Mouse (Mus musculus) frontal cortex, postnatal 10 days (tissue): ENCODE data around the gene Copb2.

ENCODE experiments used
- DNase-seq, 2 experiments: peaks; one replicate each; pipeline ENCODE4 v3.0.0; 2022; ENCODE audit warnings: low spot score in 2 of 2, mixed read lengths in 1 of 2

Gene Copb2

DNA sequence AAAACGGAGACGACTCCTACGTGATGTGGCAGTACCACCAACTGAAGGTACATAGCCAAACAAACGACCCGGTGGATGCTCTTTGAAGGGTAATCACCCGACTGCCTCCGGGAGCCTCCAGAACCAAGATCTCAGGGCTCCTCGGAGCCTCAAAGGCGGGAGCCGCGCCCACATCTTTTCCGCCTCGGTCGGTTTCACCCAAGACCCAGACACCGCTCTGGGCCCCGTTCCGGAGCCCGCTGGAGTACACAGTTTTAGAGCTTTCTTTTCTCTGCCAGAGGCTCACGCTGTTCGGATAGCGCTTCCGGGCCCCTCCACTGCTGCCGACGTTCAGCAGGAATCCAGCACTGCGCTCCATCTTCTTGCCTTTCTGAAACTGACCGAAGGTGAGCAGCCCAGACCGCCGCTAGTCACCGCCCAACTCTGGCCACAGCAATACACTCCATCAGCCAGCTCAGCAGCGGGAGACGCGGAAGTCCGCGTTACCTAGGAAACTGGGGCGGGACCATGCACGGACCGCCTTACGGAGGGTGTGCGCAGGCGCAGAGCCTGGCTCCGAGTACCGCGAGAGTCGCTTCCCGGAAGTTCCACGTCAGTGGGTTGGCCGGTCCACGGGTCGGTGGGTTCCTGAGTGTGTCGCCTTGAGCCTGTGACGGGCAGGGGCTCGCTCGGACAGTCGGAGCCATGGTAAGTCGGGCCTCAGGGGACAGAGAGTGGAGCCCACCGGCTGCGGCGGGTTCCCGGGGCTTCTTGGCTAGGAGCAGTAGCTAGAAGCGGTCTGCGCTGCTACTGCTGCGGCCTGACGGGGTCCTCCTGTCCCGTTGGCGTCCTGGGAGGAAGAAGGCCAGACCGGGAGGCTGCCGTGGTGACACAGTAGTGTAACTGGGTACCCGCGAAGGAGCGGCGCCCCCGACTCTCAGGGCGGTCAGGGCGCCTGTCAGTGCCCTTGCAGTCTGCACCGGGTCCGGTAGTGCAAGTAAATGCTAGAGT, at the start of gene Copb2:
Copb2 (plus strand) TSS at position 585 of the 990 bp plus-strand sequence.
- peak; percentile 97 to 99 for DNase-seq

GRCm38 (mm10) chr9:98523872-98524271, 39.6 kb upstream of the Copb2 start:
- no peak for DNase-seq

DNA sequence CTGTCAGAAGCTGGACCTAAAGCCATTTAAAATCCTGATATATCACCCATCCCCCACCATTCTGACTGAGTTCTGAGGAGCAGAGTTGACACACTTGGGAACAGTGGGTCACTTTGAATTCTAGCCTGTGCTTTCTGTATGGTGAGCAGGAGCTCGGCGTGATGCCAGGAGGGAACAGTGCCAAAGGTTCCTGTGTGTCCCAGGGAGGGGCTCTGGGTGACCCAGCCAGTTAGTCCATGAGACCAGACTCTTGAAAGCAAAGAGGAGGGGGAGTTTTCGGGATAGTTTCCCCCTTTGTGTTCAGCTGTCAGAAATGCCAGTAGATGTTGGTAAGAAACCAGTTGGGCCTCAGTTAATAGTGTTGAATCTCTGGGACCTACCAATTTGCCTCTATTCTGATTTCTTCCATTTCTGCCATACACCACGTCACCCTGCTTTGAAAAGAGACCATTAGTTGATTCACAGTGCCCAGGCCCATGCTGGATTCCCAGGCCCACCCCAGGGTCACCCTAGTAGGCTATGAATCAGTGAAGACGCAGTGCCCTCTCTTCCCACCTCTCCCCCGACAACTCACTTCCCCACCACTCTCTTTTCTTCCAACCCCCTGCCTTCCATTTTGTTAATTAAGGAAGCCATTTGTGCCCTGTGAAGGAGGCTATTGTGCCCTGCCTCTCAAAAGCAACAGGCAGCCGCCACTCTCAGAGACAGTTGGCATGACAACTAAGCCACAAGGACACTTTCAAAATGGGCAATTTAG, 38.6 kb upstream of the Copb2 start:
- peak; percentile 27 to 40 for DNase-seq

DNA sequence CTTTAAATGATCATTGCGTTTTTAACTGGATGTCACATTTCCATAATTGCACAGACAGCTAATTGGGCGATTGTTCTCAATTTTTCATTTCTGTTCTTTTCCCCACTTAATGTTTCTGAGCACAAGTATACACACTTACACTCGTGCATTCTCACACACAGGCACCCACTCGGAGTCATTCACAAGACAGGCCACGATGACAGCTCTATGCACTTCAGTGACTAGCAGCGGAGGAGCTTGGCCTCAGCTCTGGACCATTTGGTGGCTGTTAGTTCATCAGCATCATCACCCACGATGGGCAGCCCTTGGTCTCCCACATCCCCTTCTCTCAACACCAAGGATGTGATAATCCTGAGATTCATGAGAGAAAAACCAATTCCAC, 38.0 kb upstream of the Copb2 start:
- DNase-seq = no peak

DNA sequence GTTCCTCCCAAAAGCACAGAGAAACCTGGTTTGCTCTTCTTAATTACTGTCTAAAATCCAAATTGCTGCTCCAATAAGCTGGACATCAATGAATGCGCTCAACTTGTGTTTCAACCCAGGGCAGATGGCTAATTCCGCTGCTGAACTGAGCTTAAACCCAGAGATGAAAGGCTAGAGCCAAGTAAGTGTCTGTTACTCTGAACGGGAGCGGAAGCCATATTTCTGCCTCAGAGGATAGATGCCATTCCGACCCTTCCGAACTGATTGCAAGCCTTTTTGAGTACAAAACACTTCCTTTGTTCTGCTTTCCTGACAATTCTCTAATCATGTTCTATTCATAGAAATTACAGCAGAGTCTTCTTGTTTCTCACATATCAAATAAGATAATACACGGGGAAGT, 36.3 kb upstream of the Copb2 start:
- DNase-seq = no peak

- DNase-seq = no peak
These were observed 33.7 kb upstream of the Copb2 start for GRCm38 (mm10) chr9:98529776-98530175.

DNA sequence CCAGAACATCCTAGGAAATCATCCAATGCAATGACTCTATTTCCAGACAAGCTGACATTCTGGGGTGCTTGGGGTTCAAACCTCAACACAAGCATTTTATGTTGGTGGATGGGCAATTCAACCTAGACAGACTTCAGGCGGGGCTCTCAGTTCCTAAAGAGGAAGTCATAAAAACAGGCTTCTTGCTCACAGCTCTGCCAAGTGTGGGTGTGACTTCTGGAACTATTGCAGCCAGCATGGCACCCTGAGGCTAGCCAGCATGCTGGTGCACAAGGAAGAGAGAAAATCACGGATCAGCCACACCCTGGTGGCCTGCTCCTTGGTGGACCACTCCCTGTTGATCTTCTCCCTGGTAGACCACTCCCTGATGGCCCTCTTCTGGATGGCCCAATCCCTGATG, 32.5 kb upstream of the Copb2 start:
- no peak for DNase-seq

DNA sequence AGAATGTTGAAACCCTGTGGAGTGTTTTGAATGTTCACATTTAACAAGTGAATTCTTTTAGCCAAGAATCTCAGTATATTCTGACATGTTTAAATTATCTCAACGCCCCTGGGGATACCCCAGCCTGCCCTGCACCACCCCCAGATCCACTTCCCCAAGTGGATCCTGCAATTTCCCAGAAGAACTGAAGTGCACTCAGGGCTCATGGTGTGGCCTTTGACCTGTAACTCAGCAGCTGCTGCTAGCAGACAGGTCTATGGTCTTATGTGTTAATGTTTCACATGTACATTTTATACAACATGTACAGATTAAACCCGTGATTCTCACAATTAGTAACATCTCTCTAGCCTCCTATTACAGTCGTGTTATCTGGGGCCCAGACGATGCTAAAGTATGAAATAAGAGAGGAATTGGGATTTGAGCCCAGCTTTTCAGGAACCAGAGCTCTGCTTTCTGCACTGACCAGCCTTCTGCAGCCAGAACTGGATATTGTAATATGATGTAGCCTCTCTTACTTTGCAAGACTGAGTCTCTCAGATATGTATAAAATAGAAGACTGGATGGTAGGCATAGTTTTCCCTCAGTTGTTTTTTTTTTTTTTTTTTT, 28.7 kb upstream of the Copb2 start:
- DNase-seq = no peak

DNA sequence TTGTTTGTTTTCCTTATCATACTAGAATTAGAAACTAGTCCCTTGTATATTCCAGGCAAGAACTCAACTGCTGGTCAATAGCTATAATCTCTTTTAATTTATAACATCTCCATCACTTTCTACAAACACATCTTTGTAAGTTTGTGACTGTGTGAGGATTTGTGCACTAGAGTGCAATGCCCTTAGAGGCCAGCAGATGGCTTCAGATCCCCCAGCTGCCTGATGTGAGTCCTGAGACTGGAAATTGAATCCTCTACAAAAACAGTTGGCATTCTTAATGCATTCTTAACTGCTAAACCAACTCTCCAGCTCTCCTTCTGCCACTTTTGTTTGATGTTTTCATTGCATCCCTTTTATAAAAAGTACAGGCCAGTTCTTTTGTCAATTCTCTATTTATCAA, 27.8 kb upstream of the Copb2 start:
- DNase-seq = no peak

GRCm38 (mm10) chr9:98538017-98538712, 25.4 kb upstream of the Copb2 start:
- no peak for DNase-seq

GRCm38 (mm10) chr9:98538713-98539360, 24.7 kb upstream of the Copb2 start:
- peak; percentile 54 to 71 for DNase-seq

GRCm38 (mm10) chr9:98544042-98544441, 19.5 kb upstream of the Copb2 start:
- no peak for DNase-seq

DNA sequence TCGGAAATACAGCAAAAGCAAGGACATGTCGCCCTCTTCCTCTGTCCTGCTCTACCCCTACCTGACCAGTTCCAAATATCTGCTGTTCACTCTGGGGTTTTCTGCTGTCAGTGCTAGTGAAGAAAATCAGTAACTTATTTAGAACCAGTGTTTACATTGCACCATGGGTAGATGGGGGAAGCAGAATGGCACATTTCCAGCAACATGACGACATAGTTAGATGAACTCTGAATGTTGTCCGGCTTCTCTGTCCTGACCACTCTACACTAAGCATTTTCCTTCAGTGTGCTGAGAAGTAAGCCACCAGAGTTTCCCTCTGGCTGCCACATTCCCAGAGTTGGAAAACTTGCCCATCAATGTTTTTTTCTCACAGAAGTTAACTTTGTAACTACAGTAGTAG, 20.3 kb downstream of the Copb2 start:
- DNase-seq = no peak

GRCm38 (mm10) chr9:98600094-98600493, 36.6 kb downstream of the Copb2 start:
- DNase-seq = no peak

DNA sequence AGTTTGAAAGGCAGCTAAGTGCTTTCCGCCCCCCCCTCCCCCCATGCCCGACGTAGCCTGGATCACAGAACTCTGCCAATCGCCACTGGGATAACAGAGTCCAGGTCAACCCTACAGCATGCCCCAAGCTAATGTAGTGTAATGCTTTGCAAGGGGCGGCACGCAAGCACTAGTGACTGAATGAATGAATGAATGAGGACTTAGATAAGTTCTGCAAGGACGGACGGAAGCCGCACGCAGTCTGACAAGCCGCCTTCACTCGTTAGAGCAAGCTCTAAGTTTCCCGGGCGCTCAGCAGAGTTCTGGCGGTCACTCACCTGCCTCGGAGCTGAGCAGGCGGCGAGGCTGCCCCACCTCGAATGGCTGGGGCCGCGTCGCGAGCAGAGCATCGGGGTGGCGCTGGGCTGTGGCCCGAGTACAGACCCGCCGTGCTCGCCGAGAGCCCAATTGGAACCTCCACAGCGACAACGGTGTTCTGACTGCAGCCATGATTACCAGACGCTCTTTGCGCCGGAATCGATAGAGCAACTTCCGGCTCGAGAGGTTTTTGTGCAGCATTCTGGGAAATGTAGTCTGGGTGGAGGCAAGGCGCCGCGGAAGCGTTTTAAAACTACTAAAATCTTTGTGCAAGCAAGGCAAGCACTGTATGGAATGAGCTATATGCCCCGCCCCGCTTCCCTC, 37.8 kb downstream of the Copb2 start, which contains the start of gene Mrps22:
Mrps22 (minus strand) TSS at position 505 of the 681 bp plus-strand sequence.
- peak; percentile 66 to 76 for DNase-seq

DNA sequence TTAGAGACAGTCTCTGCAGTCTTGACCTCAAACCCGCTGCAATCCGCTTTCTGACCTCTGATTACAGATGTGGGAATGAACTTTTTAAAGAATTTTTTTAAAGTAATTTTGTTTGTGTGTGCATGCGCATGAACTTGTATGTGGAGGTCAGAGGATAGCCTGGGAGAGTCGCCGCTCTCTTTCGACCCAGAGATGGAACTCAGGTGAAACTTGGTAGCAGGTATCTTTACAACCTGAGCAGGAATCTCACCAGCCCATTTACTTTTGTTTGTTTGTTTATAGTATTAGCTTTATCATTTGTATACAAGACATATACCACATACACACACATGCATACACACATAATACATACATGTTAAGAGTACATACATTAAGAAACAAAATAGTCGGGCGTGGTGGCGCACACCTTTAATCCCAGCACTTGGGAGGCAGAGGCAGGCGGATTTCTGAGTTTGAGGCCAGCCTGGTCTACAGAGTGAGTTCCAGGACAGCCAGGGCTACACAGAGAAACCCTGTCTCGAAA, 38.4 kb downstream of the Copb2 start:
- DNase-seq = no peak

GRCm38 (mm10) chr9:98604896-98605295, 41.4 kb downstream of the Copb2 start:
- no peak for DNase-seq

DNA sequence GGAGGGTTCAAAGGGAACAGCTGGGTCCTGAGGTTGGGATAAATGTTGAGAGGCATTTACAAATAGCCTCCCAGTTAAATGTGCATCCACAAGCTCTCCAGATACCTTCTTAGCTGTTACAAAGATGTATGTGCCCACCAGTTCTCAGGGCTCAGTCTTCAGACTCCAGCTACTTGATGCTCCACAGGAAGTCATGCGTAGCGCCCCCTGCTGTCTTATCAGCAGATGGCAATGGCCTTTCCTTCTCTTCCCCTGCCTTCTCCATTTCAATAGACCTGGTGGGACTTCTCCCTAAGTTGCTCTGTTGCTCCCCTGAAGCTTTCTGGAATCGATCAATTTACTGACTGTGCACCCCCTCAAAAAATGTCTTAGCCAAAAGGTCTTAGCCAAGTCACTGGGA, 65.0 kb downstream of the Copb2 start:
- no peak for DNase-seq

DNA sequence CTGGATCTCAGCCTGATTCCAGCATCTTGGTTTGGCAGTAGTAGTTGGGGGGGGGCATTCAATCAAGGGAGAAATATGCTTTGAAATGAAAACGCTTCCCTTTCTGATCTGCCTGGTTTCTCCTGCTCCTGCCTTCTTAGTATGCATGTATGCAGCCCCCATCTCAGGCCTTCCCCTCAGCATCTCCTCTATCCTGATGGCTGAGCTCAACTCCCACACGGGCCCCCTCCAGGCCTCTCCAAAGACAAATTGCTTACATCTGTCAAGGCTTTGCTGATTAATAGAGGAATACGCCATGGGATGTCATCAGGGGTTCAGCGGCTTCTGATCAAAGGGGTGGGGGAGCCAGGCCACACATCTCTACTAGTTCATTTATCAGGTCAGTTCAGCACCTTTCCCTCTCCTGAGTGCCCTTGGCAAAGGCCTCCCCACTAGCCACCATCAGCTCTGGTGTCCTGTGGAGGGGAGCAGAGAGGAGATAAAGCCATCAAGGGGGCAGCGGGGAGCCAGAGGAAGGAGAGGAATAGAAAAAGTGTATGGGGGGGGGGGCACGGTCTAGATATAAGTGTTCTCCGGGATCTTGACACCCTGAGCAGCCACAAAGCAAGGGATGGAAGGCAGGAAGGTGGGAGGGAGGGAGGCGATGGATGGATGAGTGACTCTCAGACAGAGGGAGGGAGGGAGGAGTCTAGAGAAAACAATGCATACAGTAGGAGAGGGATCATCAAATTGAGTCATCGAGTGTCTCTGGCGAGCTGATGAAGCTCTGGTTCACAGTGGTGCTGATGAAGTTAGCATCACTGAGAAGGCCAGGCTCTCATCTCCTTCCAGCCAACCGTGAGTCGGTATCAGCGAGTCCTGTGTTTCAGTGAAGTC, 70.0 kb downstream of the Copb2 start:
- no peak for DNase-seq
